Mouse (Mus musculus) kidney, embryonic 16.5 days (tissue): ENCODE results near the gene Zpbp2. TPM values are rescaled to one million over a fixed set of nuclear protein-coding genes. Genes with fewer than 3 reads are reported as not detected.

ENCODE experiments used
- ATAC-seq: fragments of 200-750 bp; cut with Nextera tagmentation; 2 replicates; pipeline ENCODE4 v1.8.0; 2017; ENCODE audit warnings: moderate TSS enrichment; ENCODE audit not compliant: low FRiP score, low TSS enrichment
- H3K27ac ChIP-seq: fragments of 300-500 bp; sonication (generic); 2 replicates; pipeline ENCODE4 v1.5.1; 2014; ENCODE audit warnings: low read length
- H3K27me3 ChIP-seq: fragments of 300-500 bp; sonication (generic); 2 replicates; pipeline ENCODE4 v1.6.1; 2014; ENCODE audit warnings: low read length, control low read depth, mixed read lengths; ENCODE audit not compliant: insufficient read depth
- H3K36me3 ChIP-seq: fragments of 300-500 bp; sonication (generic); 2 replicates; pipeline ENCODE4 v1.6.1; 2014; ENCODE audit warnings: low read length, control low read depth, mixed read lengths; ENCODE audit not compliant: insufficient read depth
- H3K4me1 ChIP-seq: fragments of 300-500 bp; sonication (generic); 2 replicates; pipeline ENCODE4 v1.6.1; 2014; ENCODE audit warnings: low read length, control low read depth, mixed read lengths; ENCODE audit not compliant: insufficient read depth
- H3K4me2 ChIP-seq: fragments of 300-500 bp; sonication (generic); replicated peaks from 2 replicates; pipeline ENCODE4 v1.6.1; 2014; ENCODE audit warnings: low read depth, low read length
- H3K4me3 ChIP-seq: fragments of 300-500 bp; sonication (generic); 2 replicates; pipeline ENCODE4 v1.5.1; 2014; ENCODE audit warnings: mild to moderate bottlenecking, low read length
- H3K9ac ChIP-seq: fragments of 300-500 bp; sonication (generic); replicated peaks from 2 replicates; pipeline ENCODE4 v1.6.1; 2014; ENCODE audit warnings: low read length
- H3K9me3 ChIP-seq: fragments of 300-500 bp; sonication (generic); 2 replicates; pipeline ENCODE4 v1.6.1; 2016; ENCODE audit warnings: low read length, control low read depth
- WGBS: fragments of 180-500 bp; shearing (Covaris S2); extraction: QIAGEN DNeasy Blood & Tissue Kit; methylation state at CpG from one replicate; pipeline ENCODE4 v1.1.7; 2014; 5-methylcytosine and 5-hydroxymethylcytosine counted together
- polyA plus RNA-seq: library from polyadenylated mRNA; unstranded; fragments of >200 nt; fragmentation: Nextera tagmentation; extraction: Ambion mirVana; gene quantifications from 2 replicates; pipeline ENCODE4 v1.2.1, GENCODE M21; 2015

Gene Zpbp2
- 0.87 TPM in 1 of 2 replicates, not detected in the other for polyA plus RNA-seq

- ATAC-seq = peak; percentile 98
- no peaks in the 10 kb centered on the region for H3K9me3 ChIP-seq
- under 1% methylated on average over 51 of the region's 51 CpGs for WGBS
- peak within 1 kb of the TSS; percentile 82 for H3K9ac ChIP-seq
- peak within 1 kb of the TSS; percentile 83 for H3K27ac ChIP-seq
- H3K4me3 ChIP-seq = peak within 1 kb of the TSS; percentile 85
- no peaks in the 10 kb centered on the region for H3K36me3 ChIP-seq
- H3K27me3 ChIP-seq = peaks cover 31% of the 10 kb centered on the region
- peak within 1 kb of the TSS; percentile 86 for H3K4me2 ChIP-seq
- H3K4me1 ChIP-seq = peaks cover 5% of the 10 kb centered on the region; the same call in 1 of the 2 replicates
Measured at GRCm38 (mm10) chr11:98550975-98551828, at the start of gene Zpbp2. TSS of gene Zpbp2 (plus strand) at chr11:98551097.

GRCm38 (mm10) chr11:98504926-98505325 is 46.0 kb upstream of the Zpbp2 start:
- H3K36me3 ChIP-seq = no peaks in the 10 kb centered on the region
- no peak for ATAC-seq
- 28% methylated on average over 3 of the region's 3 CpGs for WGBS

GRCm38 (mm10) chr11:98509434-98509833 is 41.5 kb upstream of the Zpbp2 start:
- H3K27ac ChIP-seq = no peak overlapping the region
- no peak overlapping the region for H3K9ac ChIP-seq
- H3K36me3 ChIP-seq = no peaks in the 10 kb centered on the region
- WGBS = 75% methylated on average over 7 of the region's 7 CpGs
- H3K4me2 ChIP-seq = no peak overlapping the region
- no peak overlapping the region for H3K4me3 ChIP-seq
- ATAC-seq = no peak
- H3K4me1 ChIP-seq = 0 out of 2 replicates have a peak, but pooled peaks cover 3% of the 10 kb centered on the region
- H3K9me3 ChIP-seq = no peaks in the 10 kb centered on the region
- H3K27me3 ChIP-seq = no peaks in the 10 kb centered on the region

More at GRCm38 (mm10) chr11:98504926-98505325, 46.0 kb upstream of the Zpbp2 start:
- H3K4me2 ChIP-seq = no peak overlapping the region
- no peaks in the 10 kb centered on the region for H3K27me3 ChIP-seq
- no peaks in the 10 kb centered on the region for H3K9me3 ChIP-seq
- H3K4me3 ChIP-seq = no peak overlapping the region
- H3K4me1 ChIP-seq = no peaks in the 10 kb centered on the region
- no peak overlapping the region for H3K27ac ChIP-seq
- H3K9ac ChIP-seq = no peak overlapping the region

- no peaks in the 10 kb centered on the region for H3K36me3 ChIP-seq
- no peaks in the 10 kb centered on the region for H3K27me3 ChIP-seq
- no peak overlapping the region for H3K4me3 ChIP-seq
- no peak for ATAC-seq
- H3K9ac ChIP-seq = no peak overlapping the region
- H3K4me1 ChIP-seq = 0 out of 2 replicates have a peak, but pooled peaks cover 3% of the 10 kb centered on the region
- H3K27ac ChIP-seq = no peak overlapping the region
- H3K9me3 ChIP-seq = no peaks in the 10 kb centered on the region
- WGBS = 60% methylated on average over 8 of the region's 8 CpGs
- no peak overlapping the region for H3K4me2 ChIP-seq
Measured at GRCm38 (mm10) chr11:98510125-98510524, 40.8 kb upstream of the Zpbp2 start.

GRCm38 (mm10) chr11:98512881-98513280 is 38.0 kb upstream of the Zpbp2 start:
- no peaks in the 10 kb centered on the region for H3K27me3 ChIP-seq
- H3K9ac ChIP-seq = no peak overlapping the region
- 95% methylated on average over 13 of the region's 13 CpGs for WGBS
- no peaks in the 10 kb centered on the region for H3K9me3 ChIP-seq
- H3K36me3 ChIP-seq = no peaks in the 10 kb centered on the region
- ATAC-seq = no peak
- 0 out of 2 replicates have a peak, but pooled peaks cover 7% of the 10 kb centered on the region for H3K4me1 ChIP-seq
- H3K27ac ChIP-seq = no peak overlapping the region
- no peak overlapping the region for H3K4me3 ChIP-seq
- H3K4me2 ChIP-seq = no peak overlapping the region

- H3K4me2 ChIP-seq = no peak overlapping the region
- 0 out of 2 replicates have a peak, but pooled peaks cover 7% of the 10 kb centered on the region for H3K4me1 ChIP-seq
- no peak overlapping the region for H3K9ac ChIP-seq
- H3K27ac ChIP-seq = no peak overlapping the region
- no peaks in the 10 kb centered on the region for H3K27me3 ChIP-seq
- 73% methylated on average over 6 of the region's 6 CpGs for WGBS
- no peak overlapping the region for H3K4me3 ChIP-seq
- ATAC-seq = no peak
- H3K36me3 ChIP-seq = no peaks in the 10 kb centered on the region
- H3K9me3 ChIP-seq = no peaks in the 10 kb centered on the region
Measured at GRCm38 (mm10) chr11:98513356-98513936, 37.5 kb upstream of the Zpbp2 start.

- H3K9me3 ChIP-seq = no peaks in the 10 kb centered on the region
- no peak overlapping the region for H3K9ac ChIP-seq
- 0 out of 2 replicates have a peak, but pooled peaks cover 3% of the 10 kb centered on the region for H3K27me3 ChIP-seq
- H3K4me3 ChIP-seq = no peak overlapping the region
- H3K36me3 ChIP-seq = no peaks in the 10 kb centered on the region
- H3K4me2 ChIP-seq = no peak overlapping the region
- no peak overlapping the region for H3K27ac ChIP-seq
- no peak for ATAC-seq
- WGBS = 15% methylated on average over 10 of the region's 10 CpGs
- 0 out of 2 replicates have a peak, but pooled peaks cover under 1% of the 10 kb centered on the region for H3K4me1 ChIP-seq
Measured at GRCm38 (mm10) chr11:98520468-98520867, 30.4 kb upstream of the Zpbp2 start.

- H3K4me2 ChIP-seq = no peak overlapping the region
- no peaks in the 10 kb centered on the region for H3K36me3 ChIP-seq
- 0 out of 2 replicates have a peak, but pooled peaks cover 3% of the 10 kb centered on the region for H3K27me3 ChIP-seq
- H3K4me3 ChIP-seq = no peak overlapping the region
- H3K27ac ChIP-seq = no peak overlapping the region
- H3K9me3 ChIP-seq = no peaks in the 10 kb centered on the region
- H3K9ac ChIP-seq = no peak overlapping the region
- no peaks in the 10 kb centered on the region for H3K4me1 ChIP-seq
- 53% methylated on average over 4 of the region's 4 CpGs for WGBS
- no peak for ATAC-seq
Measured at GRCm38 (mm10) chr11:98525140-98525539, 25.8 kb upstream of the Zpbp2 start.

GRCm38 (mm10) chr11:98526824-98527461 is 24.0 kb upstream of the Zpbp2 start:
- WGBS = 76% methylated on average over 10 of the region's 10 CpGs
- ATAC-seq = no peak

More at GRCm38 (mm10) chr11:98526824-98527461, 24.0 kb upstream of the Zpbp2 start:
- H3K36me3 ChIP-seq = no peaks in the 10 kb centered on the region
- no peak overlapping the region for H3K4me2 ChIP-seq
- H3K4me1 ChIP-seq = no peaks in the 10 kb centered on the region
- H3K9ac ChIP-seq = no peak overlapping the region
- no peak overlapping the region for H3K27ac ChIP-seq
- no peak overlapping the region for H3K4me3 ChIP-seq
- no peaks in the 10 kb centered on the region for H3K9me3 ChIP-seq
- H3K27me3 ChIP-seq = 0 out of 2 replicates have a peak, but pooled peaks cover 3% of the 10 kb centered on the region
